Mouse (Mus musculus): Measurements from ENCODE around the gene 4930452B06Rik.
"Not testable (repeated sequence)": the region's sequence is repeated elsewhere in the genome, so short reads cannot be mapped to it uniquely, and the experiment has no call there.

- TF ChIP-seq CTCF (IDR thresholded peaks at IDR 0.05; ENCODE audit: low read depth); EP300 (optimal IDR thresholded peaks at IDR 0.05): not testable (repeated sequence)
Observed at GRCm38 (mm10) chr14:8614430-8614829, 51.6 kb downstream of the 4930452B06Rik start.
